Mouse (Mus musculus): ENCODE measurements at regions not wholly inside any gene's neighbourhood (a gene's known extent, or its start where the extent isn't known, plus 50 kb on each side); places are given as distances from the start of the nearest gene placed in this dataset.

DNA sequence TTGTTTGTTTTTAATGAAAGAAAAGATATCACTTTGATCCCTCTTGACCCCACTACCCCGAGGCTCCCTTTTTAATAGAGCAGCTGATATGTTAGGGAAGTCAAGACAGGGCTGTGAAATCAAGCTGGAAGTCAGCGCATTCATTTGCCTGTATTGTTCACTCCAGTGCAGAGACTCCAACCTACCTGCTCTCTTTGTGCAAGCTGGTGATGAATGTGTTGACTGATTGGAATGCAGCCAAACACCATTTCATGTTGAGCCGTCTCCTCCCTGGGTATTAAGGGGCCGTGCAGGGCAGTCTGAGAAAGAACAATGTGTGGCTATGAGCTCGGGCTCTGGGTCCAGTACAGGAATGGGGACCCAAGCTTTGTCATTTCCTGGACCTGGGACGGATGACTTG is 557.4 kb upstream of the Zfp462 start:
- TF ChIP-seq CTCF (IDR thresholded peaks at IDR 0.05; ENCODE audit: low read depth, low read length) (no peak), POLR2A (IDR thresholded peaks at IDR 0.05; ENCODE audit: extremely low read depth, insufficient read depth, low read length) (no peak)

Data from liver, adult 2 months (tissue).